In genomic region chr8:9860539-9861203, GRCm38 (mm10) we compare ENCODE assay signal across 20 mouse cellular contexts. TPM values are rescaled to one million over a fixed set of nuclear protein-coding genes. Genes with fewer than 3 reads are reported as not detected.
"Had no signal": no experiment of that assay in that cellular context is flagged by ENCODE, and none has a peak within 500 bp of the region (broad histone marks: within the 10 kb centered on the region; RNA-seq: fewer than 3 reads in every experiment).

No protein-coding gene starts in this region.

- H3K9ac ChIP-seq: limb, embryonic 13.5 days; liver, embryonic 14.5 days; neural tube, embryonic 12.5 days had no signal

- H3K27ac ChIP-seq: kidney, postnatal 0 days; limb, embryonic 13.5 days; liver, embryonic 14.5 days; neural tube, embryonic 12.5 days had no signal

- H3K27me3 ChIP-seq: limb, embryonic 13.5 days; neural tube, embryonic 12.5 days had no signal

- H3K4me2 ChIP-seq: limb, embryonic 13.5 days; neural tube, embryonic 12.5 days had no signal

- H3K4me3 ChIP-seq: limb, embryonic 13.5 days; neural tube, embryonic 12.5 days had no signal

- H3K4me1 ChIP-seq: limb, embryonic 13.5 days; neural tube, embryonic 12.5 days had no signal

- H3K36me3 ChIP-seq: limb, embryonic 13.5 days; neural tube, embryonic 12.5 days had no signal

- DNase-seq: kidney, adult 9 months; kidney, postnatal 36 days; layer of hippocampus, adult 9-11 months; layer of hippocampus, postnatal 36 days; lung, adult 18-20 months; lung, postnatal 36 days; midbrain, embryonic 14.5 days; thymus, adult 18-20 months; thymus, postnatal 14 days had no signal

- H3K9me3 ChIP-seq: limb, embryonic 13.5 days; neural tube, embryonic 12.5 days had no signal

RNA-seq across cellular contexts. Expression of gene Gm10217, which starts 3.4 kb away (rescaled TPM):
- total RNA-seq: layer of hippocampus, adult 18-20 months; layer of hippocampus, postnatal 36 days; left cerebral cortex, postnatal 36 days; liver, adult 2 months; megakaryocyte progenitor cell, adult 5-6 weeks; monocyte, adult 5-6 weeks; neutrophil, adult 5-6 weeks had no signal
- polyA plus RNA-seq: kidney, postnatal 0 days; limb, embryonic 13.5 days; liver, adult 2 months; liver, embryonic 14.5 days; lung, embryonic 16.5 days; midbrain, embryonic 14.5 days; neural tube, embryonic 12.5 days had no signal
